Mouse (Mus musculus) thymus, adult 18-20 months (tissue): Measurements from ENCODE around the gene Nkx1-2.
A peak's percentile ranks its signal among the peaks of the same experiment; 100 is the strongest.

Experiments used
- DNase-seq, 2 experiments: peaks; one replicate each; pipeline ENCODE4 v3.0.0; 2022; ENCODE audit warnings: mixed read lengths in 2 of 2

Nkx1-2 gene

DNA sequence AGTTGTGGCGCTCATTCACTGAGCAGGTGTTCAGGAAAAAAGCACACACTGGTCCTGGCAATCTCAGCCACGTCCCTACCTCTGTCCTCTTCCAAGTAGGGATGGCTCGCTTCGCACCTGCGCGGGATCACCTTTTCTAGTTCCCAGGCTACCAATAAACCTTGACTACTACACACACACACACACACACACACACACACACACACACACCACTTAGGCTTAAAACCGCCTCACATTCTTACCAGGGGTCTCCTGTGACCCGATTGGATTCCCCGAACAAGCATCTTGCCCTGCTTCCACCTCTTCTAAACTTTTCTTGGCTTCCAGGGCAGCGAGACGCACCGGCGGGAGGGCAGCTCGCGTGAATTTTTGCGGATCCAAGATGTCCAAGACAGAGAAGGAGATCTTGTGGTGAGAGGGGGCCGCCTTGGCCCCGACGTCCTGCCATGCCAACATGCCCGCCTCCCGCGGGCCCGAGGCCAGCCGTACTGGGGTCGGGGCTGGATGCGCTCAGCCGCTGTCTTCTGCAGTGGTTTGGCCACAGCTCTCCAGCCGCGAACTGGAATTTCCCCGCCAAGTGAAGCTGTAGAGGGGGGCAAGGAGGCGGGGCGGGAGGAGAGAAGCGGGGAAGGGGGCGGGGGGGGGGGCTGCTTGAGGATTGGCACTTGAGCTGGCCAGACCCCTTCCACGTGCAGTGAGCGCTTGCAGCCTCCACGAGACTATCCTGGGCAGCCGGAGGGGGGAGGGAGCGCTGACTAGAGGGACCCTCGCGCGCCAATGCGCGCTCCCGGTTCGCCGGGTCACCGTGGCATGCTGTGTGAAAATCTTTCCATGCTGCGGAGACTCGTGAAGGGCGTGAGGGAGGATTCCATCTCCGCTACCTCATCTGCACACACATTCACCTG, at the start of gene Nkx1-2:
Gene Nkx1-2, minus strand, starts transcription at position 567 of the 905 bp plus-strand sequence.
- DNase-seq: no peak

DNA sequence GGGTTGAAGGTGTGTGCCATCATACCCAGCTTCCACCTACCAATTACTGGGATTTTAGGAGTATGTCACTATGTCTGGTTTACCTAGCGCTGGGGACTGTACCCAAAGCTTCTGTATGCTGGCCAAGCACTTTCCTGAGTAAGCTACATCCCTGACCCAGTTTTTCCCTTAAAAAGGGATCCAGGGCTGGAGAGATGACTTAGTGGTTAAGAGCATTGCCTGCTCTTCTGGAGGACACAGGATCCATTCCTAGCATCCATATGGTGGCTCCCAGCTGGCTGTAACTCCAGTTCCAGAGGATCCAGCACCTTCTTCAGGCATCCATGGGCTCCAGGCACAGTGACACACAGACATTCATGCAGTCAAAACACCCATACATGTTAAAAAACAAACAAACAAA, 47.1 kb upstream of the Nkx1-2 start:
- no peak for DNase-seq

DNA sequence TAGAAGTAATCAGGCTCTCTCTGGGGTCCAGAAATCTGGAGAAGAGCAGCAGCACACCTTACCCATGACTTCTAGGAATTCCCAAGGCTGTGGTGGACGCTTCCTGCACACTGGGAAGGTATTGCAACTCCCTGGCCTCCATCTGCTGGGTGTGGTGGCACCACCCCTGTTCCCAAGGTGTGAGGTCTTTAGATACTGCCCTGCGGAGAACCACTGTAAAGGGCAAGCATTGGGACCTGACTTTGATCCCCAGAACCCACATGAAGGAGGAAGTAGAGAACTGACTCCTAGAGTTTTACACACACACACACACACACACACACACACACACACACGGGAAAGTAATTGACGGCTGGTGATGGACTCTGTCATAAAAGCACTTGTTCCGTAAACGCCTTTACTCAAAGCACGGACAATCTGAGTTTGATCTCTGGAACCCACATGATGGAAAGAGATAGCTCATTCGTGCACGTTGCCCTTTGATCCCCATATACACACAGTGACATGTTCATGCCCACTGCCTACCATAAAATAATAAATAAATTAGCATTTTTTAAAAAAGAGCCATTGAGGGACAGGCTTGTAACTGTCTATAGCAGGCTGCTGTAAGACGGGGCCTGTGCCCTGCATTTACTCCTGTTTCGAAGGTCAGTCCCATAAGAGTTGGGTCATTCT, 45.3 kb upstream of the Nkx1-2 start:
- no peak for DNase-seq

DNA sequence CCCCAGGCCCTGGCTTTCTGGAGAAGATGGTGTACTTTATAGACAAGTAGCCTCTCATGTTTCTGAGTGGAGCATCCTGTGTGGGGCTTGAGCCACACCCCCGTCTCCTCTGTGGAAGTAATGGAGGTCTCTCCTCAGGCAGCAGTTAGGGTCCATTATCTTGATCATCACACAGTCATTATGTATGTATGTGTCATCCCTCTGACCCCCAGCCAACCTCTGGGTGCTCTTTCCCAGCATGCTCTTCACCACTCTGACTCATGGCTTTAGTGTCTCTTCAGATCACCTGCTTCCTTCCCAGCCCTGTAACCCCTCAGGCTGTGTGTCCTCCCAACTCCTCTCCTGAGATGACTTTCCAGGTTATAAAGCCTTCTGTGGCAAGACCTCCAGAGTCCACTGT, 42.2 kb upstream of the Nkx1-2 start:
- no peak for DNase-seq

DNA sequence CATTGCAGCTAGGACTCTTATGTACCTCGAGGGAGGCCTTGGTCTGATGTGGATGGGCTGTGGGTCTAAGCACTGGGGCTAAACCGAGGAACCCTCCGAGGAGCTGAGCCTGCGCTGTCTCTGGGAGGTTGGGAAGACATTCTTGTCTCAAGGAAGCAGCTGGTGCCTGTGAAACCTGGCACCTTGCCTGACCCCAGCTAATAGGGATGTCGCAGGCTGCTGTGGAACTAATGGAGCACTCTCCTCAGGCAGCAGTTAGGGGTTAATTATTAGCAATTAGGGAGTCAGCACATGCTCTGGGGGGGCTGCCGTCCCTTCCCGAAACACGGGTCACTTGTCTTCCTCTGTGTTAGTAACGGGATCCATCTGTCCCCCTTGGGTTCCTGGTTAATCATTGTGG, 41.5 kb upstream of the Nkx1-2 start:
- DNase-seq: no peak

DNA sequence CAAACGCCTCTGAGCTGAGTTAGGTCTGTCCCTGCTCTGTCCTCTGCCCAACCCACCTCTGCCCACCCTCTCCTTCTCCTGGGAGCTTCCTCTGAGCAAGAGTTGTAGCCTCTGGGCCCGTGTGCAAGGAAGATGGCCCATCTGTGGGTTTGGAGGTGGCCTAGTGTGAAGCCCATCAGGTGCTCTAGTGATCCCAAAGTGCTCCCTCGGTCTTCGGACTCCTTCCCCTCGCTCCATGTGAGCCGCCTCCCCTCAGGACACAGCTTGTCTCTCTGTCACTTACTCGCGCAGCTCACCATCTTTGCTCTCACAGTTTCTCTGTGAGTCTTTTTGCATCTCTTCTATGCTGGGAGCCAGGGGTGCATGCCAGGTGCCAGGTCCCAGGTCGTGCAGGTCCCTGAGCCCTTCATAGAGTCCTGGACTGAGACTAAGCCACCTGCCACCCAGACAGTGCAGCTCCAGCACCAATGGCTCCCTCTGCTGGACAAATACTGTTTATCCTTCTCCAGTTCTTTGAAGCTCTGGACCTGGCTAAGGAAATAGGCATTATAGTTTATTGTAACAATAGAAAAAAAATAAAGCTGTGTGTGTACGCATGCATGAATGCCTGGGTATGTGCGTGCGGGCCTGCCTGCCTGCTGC, 39.1 kb upstream of the Nkx1-2 start:
- DNase-seq: no peak

DNA sequence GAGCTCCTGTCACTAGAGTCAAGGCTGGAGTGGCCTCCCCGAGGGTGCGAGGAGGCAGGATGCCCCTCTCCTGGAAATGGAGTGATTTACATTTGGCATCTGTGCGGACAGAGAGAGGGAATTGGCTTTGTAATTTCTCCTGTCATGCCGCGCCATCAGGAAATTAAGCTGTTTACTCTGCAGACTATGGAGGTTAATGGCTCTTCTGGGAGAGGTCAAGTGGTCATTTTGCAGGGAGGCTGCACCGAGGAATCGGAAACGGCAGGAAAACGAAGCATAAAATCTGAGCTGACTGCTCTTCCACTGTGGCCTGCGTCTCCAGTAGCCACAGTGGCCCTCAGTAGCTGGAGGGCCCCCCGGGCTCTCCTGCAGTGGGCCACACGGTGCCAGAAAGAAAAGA, 37.9 kb upstream of the Nkx1-2 start:
- DNase-seq: no peak

DNA sequence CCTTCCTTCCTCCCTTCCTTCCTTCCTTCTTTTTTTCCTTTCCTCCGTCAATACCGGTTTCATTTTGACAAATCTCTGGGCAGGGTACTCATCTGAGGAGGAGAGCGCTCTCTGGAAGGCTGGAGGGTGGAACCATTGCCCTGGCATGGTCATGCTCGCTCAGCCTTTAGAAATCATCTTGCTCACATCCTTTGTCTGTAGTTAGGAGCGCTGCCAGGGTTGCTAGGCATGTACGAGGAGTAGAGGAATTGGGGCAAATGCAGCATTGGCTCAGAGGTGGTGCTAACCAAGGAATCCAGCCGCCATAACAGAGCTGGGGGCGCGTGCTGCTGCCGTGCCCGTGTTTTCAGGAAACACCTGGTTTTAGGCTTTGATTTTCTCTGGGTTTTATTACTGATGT, 31.9 kb upstream of the Nkx1-2 start:
- no peak for DNase-seq

DNA sequence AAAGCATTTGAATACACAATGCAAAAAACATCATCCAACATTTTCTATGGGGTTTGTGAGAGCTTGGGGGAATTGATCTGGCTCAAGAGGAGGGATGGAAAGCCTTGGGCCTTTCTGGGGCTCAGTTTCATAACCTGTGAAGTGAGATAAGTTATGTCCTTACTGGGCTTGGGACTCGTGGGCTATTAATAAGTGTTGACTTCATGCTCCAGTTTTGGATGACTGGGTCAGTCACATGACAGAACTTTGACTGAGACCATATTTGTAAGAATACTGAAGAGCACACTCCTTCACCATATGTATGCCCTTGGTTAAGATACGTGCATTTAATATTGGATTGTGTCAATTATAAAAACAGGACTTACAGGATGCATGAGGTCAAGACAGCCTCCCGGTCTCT, 28.0 kb upstream of the Nkx1-2 start:
- no peak for DNase-seq

DNA sequence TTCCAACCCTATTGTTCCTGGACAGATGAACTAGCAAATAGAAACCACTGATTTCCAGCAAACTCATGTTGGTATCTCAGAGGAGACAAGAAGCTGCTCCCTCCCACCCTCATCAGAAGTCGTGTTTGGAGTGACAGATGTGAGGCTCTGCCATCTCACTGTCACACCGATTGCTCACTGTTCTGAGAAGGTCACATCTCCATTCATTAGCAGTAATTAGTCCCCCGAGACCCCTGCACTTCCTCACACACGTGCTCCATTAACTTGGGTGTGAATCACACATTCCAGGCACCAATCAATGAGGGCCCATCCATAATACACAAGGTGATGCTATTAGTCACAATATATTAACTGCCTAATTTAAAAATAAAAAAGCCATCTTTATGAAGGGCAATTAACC, 26.7 kb upstream of the Nkx1-2 start:
- no peak for DNase-seq

DNA sequence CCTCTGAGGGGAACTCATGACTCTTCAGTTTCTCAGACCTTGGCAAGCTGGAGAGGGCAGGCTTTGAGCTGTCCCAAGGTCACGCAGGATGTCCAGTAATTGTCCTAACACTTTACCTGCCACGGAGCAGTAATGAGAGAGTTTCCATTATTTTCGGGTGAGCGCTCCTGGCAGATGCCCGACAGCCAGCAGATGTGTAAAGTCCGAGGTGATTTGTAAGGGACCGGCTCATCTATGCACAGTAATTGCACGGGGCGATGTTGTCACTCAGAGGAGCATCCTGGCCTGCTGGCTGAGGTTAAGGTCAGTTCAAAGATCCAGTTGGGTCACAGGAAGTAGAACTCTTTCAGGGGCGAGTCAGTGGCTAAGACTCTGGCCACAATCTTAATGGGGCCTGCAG, 24.7 kb upstream of the Nkx1-2 start:
- no peak for DNase-seq

DNA sequence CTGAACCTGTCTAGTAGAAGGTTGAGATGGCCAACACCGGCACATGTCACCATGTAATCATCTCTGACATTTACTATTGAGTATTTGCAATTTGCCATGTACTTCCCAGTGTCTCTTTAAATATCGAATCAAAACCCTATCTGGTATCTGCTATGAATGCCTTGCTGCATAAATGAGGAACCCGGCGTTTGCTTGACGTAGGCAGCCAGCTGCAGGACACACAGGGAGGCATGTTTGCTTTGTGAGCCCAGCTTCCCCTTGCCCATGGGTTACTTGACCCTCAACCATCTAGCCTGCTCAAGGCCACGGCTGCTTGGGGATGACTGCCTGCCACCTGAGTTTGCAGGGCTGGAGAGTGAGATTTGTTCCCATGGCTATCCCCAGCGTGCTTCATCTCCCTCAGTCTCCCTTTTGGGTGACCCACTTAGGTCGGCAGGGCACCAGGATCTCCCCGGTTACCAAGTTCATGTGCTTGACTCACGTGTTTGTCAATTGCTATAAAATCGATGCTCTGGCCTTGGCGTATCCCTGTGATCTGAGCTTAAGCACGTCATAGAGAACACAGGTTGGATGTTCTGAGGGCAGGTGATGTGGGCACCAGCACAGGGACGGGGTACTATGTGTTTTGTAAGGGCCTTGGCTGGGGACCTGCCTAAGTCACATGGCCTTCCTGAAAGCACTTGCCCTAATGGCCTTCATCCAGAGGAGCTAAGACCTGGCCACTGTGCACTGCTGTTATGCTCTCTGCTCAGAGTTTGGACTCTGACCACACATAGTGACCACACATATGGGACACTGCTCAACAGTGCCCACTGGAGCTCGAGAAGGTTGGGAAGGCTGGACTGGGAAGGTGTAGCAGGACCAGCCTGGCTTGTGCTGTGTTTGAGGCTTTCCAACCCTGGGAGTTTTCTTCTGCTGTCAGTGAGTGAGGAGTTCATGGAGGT, 20.8 kb upstream of the Nkx1-2 start:
- no peak for DNase-seq

DNA sequence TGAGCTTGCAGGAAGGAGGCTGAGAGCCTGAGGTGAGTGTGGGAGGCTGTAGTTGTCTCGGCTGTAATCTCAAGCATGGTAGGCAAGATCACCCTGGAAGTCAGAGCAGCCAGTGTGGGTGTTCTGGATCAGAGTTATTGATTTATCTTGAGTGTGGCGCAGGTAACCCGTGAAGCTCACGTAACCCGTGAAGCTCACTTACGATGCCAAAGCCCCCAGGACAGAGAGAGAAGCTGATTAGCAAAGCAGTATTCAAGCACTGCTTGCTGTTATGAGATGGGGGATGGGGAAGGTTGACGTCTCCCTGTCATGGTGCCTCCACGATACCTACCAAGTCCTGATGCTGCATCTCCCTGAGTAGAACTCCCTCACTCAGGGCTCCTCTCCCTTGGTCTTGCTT, 20.1 kb upstream of the Nkx1-2 start:
- DNase-seq: no peak

DNA sequence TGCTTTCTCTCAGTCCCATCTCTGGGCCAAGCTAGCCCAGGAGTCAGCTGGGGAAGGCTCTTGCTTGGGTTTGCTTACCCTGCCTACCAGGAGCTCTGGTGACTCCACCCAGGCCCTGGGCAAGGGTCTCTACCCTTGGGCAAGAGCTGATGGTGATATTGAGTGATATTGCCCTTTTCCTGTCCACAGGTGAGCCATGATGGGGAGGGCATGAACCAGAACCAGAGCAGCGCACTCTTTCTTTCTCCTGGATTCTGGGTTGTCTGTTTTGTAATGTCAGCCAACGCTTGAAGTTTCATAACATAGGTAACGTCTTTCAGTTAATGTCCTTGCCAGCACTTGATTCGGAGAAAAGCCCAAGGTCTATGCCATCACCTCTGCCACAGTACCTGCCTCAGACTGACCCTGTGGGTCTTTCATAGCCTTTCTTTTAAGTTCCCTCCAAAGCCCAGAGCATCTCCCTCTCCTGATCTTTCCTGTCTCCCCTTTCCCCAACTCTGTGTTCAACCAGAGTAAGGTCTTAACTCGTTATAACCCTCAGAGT, 17.7 kb upstream of the Nkx1-2 start:
- no peak for DNase-seq

DNA sequence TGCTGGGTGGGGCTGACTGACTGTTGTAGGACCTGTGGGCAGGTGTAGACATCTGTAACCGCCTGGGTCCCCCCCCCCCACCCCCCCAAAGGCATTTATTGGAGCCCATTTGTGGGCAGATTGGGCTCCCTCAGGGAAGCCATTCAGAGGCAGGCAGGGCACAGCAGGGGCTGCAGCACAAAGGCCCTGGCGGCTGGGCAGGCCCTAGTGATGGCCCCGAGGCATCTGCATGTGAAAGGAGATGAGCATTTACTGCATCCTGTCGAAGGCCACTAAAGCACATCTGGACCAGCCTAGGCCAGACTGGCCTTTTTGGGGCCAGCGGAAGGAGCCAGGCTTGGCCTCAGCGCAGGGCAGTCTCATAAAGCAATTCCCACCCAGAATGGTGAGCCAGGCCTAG, 17.0 kb upstream of the Nkx1-2 start:
- DNase-seq: no peak

DNA sequence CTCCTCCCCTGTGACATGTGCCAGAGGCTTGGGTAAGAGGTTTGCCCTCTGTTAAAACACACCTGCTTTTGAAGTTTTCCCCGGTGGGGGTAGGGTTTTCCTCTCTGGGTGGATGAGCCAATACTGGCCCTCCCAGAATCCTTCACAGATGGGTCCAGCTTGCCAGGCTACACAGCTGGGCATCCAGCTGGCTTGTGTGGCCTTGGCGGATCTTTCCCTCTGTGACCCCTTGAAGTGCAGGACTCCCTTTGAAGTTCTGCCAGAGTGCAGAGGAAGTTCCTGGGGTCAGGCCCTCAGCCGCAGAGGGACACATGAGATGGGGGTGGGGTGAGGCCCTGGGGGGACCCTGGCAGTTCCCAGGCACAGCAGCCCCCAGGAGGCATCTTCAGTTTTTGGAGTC, 15.9 kb upstream of the Nkx1-2 start:
- no peak for DNase-seq

DNA sequence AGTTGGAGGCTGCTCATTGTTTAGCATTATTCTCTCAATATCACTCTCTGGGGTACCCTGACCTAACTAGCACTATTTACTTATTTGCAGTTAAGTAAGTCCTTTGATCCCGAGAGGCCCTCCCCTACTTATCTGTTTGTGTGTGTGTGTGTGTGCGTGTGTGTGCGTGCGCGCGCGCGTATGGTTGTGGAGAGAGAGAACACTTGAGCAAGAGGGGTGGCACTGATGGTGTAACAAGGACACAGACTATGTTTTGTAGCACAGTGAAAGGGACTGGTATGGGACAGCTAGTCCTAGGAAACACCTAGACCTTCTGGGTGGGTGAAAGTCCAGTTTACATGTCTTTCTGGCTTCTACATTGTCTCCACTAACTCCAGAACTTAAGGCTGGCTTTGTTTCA, 12.1 kb upstream of the Nkx1-2 start:
- DNase-seq: no peak

DNA sequence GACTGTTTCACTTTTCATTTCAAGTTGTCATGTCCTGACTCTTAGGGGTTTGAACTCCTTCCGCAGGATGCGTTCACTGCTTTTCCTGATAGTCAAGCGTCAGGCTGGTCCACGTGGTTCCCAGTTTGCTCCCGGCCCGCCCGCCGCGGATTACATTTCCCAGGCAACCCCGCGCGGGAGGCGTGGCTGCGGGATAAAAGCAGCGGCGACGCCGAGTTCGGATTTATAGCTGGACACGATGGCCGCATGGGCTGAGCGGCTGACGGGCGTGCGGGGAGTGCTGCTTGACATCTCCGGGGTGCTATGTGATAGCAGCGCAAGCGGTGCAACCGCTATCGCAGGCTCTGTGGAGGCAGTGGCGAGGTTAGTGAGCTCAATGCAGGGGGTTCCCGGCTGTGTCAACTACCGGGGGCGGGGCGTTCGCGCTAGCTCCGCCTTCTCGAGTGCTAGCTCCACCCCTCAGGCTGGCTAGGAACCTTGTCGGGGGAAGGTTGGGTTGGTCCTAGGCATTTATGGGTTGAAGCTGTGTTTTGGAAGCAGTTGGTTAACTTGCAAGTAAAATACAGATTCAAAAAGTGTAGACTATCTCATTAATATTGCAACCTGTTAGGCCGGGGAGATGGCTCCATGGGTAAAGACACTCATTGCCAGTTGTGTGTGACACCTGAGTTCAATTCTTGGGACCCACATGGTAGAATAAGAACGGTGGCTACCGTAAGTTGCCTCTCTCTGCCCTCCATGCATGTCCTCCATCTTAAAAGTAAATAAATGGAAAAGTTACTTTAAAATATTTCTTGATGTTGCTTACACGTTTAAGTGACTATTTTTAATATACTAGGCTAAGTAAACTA, 11.3 kb upstream of the Nkx1-2 start, which contains the start of gene Lhpp:
Gene Lhpp, plus strand, starts transcription at position 171 of the 851 bp plus-strand sequence.
- peak; percentile 28 to 45 for DNase-seq

DNA sequence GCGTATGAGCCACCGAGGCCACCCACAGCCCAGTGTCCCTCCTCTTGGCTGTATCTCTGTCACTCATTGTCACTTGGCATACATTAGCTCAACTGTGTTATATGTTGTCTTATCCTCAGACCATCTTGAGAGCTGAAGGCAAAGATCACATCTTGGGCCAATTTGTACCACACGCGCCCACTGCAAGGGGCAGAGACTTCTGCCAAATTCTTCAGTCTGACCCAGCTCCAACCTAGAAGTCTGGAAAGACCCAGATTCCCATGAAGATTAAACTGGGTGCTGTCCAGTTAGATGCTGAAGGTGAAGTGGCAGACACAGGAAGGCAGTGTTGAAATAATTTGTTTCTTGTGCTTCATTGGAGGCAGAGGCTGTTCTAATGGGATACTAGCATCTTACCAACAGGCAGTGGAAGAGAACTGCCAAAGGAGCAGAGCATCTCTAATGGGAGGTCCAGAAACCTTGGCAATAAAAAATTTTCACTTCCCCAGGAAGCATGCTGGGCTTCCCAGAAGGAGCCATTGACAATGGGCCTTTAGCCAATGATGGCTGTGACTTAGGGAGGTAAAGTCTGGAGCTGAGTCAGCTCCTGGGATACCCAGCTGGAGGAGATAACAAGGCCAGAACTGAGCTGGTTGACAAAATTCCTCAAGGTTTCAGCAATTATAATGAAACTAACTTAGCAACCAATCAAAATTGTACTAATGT, 9.0 kb upstream of the Nkx1-2 start:
- no peak for DNase-seq

DNA sequence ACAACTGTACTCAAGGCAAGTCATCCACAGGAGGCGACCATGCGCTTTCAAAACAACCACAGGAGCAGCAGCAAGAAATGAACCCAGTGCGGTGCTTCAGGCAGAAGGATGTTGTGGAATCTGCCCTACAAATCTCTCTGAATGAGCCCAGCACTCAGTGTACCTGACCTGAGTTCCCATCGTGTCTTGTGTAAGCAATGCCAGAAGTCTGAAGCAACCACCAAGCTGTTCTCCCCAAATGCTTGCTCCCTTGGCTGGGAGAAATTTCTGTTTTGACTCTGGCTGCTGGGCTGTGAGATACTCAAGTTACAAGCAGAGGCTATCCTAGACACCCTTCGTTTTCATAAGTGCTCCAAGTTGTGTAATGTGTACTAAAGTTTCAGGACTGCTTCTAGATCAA, 6.3 kb upstream of the Nkx1-2 start:
- no peak for DNase-seq

DNA sequence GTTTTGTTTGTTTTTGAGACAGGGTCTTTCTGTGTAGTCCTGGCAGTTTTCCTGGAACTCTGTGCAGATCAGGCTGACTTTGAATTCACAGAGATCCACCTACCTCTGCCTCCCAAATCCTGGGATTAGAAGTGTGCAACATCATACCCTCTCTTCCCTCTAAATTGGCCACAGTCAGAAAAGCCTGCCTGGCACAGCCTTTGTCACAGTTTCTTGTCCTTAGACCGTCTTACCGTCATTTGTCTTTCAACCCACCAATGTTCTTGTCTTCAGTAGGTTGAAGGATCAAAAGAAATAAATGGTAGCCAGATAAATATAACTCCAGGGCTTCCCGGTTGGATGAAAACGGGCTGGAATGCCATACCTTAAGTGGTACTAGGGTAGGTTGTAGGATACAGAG, 5.3 kb upstream of the Nkx1-2 start:
- DNase-seq: no peak
